Mouse (Mus musculus) forebrain, postnatal 0 days (tissue): ENCODE measurements around the gene Adgrl3. TPM values are rescaled to one million over a fixed set of nuclear protein-coding genes. Genes with fewer than 3 reads are reported as not detected.
"Not testable (repeated sequence)": the region's sequence is repeated elsewhere in the genome, so short reads cannot be mapped to it uniquely, and the experiment has no call there.

ENCODE experiments used
- ATAC-seq: fragments of 200-750 bp; cut with Nextera tagmentation; 2 replicates; pipeline ENCODE4 v1.8.0; 2017; ENCODE audit warnings: mild to moderate bottlenecking, moderate library complexity
- DNase-seq: peaks from one replicate; pipeline ENCODE4 v3.0.0-alpha.2; 2015
- H3K27ac ChIP-seq: fragments of 300-500 bp; sonication (generic); 2 replicates; pipeline ENCODE4 v1.5.1; 2014; ENCODE audit warnings: low read depth, mild to moderate bottlenecking, antibody characterized with exemption, low read length, moderate library complexity, mixed read lengths
- H3K27me3 ChIP-seq: fragments of 300-500 bp; sonication (generic); 2 replicates; pipeline ENCODE4 v1.6.1; 2014; ENCODE audit warnings: mild to moderate bottlenecking, low read length, mixed read lengths; ENCODE audit not compliant: insufficient read depth
- H3K36me3 ChIP-seq: fragments of 300-500 bp; sonication (generic); 2 replicates; pipeline ENCODE4 v1.6.1; 2014; ENCODE audit warnings: mild to moderate bottlenecking, moderate library complexity; ENCODE audit not compliant: insufficient read depth
- H3K4me1 ChIP-seq: fragments of 300-500 bp; sonication (generic); 2 replicates; pipeline ENCODE4 v1.6.1; 2014; ENCODE audit warnings: antibody characterized with exemption; ENCODE audit not compliant: insufficient read depth
- H3K4me2 ChIP-seq: fragments of 300-500 bp; sonication (generic); 2 replicates; pipeline ENCODE4 v1.6.1; 2014; ENCODE audit warnings: low read depth, mild to moderate bottlenecking, moderate library complexity
- H3K4me3 ChIP-seq: fragments of 300-500 bp; sonication (generic); 2 replicates; pipeline ENCODE4 v1.5.1; 2014; ENCODE audit warnings: low read depth, low read length, mixed read lengths
- H3K9ac ChIP-seq: fragments of 300-500 bp; sonication (generic); 2 replicates; pipeline ENCODE4 v1.6.1; 2014; ENCODE audit warnings: mild to moderate bottlenecking
- H3K9me3 ChIP-seq: fragments of 300-500 bp; sonication (generic); 2 replicates; pipeline ENCODE4 v1.6.1; 2016; ENCODE audit warnings: low read length
- CTCF ChIP-seq: sonication (generic); IDR thresholded peaks from 2 replicates; pipeline ENCODE4 v1.5.1; 2016; ENCODE audit warnings: antibody characterized with exemption, control low read depth, low read depth
- WGBS: fragments of 180-500 bp; shearing (Covaris S2); extraction: QIAGEN DNeasy Blood & Tissue Kit; methylation state at CpG from one replicate; pipeline ENCODE4 v1.1.7; 2014; 5-methylcytosine and 5-hydroxymethylcytosine counted together
- polyA plus RNA-seq: library from polyadenylated mRNA; unstranded; fragments of >200 nt; fragmentation: Nextera tagmentation; extraction: Ambion mirVana; gene quantifications from 2 replicates; pipeline ENCODE4 v1.2.1, GENCODE M21; 2015
- total RNA-seq: library from RNA; depleted of rRNA; stranded (reverse); fragments of >200 nt; gene quantifications from 2 replicates; pipeline ENCODE4 v1.2.3, GENCODE M21; 2014

Gene Adgrl3
- total and polyA plus RNA-seq, 2 experiments from 2014 or later: 39.2 to 174 TPM

- Histone ChIP-seq H3K4me1 (no peaks in the 10 kb centered on the region), H3K4me3 (no peak overlapping the region), H3K9ac (no peak overlapping the region), H3K9me3 (no peaks in the 10 kb centered on the region), H3K36me3 (no peaks in the 10 kb centered on the region), H3K27me3 (no peaks in the 10 kb centered on the region), H3K27ac (no peak overlapping the region), H3K4me2 (no peak overlapping the region)
- WGBS: 76% methylated on average over 4 of the region's 4 CpGs
- ATAC-seq (no peak), DNase-seq (no peak)
- TF ChIP-seq CTCF: no peak
Measured at GRCm38 (mm10) chr5:81531639-81532038, 511.7 kb downstream of the Adgrl3 start.

DNA sequence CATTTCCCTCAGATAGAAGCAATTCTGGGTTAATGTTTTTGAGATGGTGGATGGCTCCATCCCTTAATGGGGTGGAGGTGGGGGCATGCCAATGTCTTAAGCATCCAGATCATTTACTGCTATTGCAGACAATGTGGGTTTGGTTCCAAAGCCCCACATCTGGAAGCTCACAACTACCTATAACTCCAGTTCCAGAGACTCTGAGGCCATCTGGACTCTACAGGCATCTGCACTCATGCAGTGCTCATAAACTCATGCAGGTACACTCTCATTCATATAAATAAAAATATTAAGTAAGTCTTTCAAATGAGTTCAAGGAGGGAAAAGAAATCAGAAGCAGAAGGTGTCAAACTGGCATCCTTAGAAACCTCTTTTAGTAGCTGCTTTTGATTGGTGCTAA is 530.3 kb downstream of the Adgrl3 start:
- H3K4me2 ChIP-seq: no peak overlapping the region
- no peak for TF ChIP-seq CTCF
- H3K9ac ChIP-seq: no peak overlapping the region
- no peaks in the 10 kb centered on the region for H3K4me1 ChIP-seq
- no peaks in the 10 kb centered on the region for H3K36me3 ChIP-seq
- no peaks in the 10 kb centered on the region for H3K27me3 ChIP-seq
- H3K27ac ChIP-seq: no peak overlapping the region
- DNase-seq (no peak), ATAC-seq (no peak)
- no peaks in the 10 kb centered on the region for H3K9me3 ChIP-seq
- H3K4me3 ChIP-seq: no peak overlapping the region

- ATAC-seq, H3K4me1 ChIP-seq, H3K27ac ChIP-seq, DNase-seq, H3K9ac ChIP-seq, H3K4me3 ChIP-seq, H3K36me3 ChIP-seq, H3K9me3 ChIP-seq, H3K4me2 ChIP-seq, H3K27me3 ChIP-seq: not testable (repeated sequence)
- 51% methylated on average over 2 of the region's 2 CpGs for WGBS
Measured at GRCm38 (mm10) chr5:81555149-81555548, 535.2 kb downstream of the Adgrl3 start.

DNA sequence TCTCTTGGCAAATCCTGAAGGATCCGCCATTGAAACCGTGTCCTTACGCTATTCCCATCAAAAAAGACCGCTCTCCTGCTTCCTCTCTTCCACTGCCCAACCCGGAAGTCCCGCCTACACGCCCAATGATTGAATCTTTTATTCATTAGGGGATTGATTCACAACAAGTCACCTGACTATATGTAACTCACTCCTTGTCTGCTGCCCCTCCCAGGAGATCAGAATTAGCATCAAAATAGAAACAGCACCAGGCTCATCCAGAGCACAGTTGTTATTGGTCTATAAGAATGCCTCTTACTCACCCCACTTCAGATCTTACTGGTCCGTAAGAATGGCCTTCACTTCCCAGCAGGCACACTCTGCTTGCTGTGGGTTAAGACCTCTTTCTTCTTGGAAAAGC is 536.1 kb downstream of the Adgrl3 start:
- no peak for DNase-seq
- Histone ChIP-seq H3K36me3 (no peaks in the 10 kb centered on the region), H3K4me3 (no peak overlapping the region), H3K4me1 (no peaks in the 10 kb centered on the region), H3K9ac (no peak overlapping the region), H3K27me3 (no peaks in the 10 kb centered on the region), H3K27ac (no peak overlapping the region), H3K4me2 (no peak overlapping the region), H3K9me3 (no peaks in the 10 kb centered on the region)
- ATAC-seq: 0 out of 2 replicates have a peak, but pooled peaks have one; percentile 25
- TF ChIP-seq CTCF: no peak
- 72% methylated on average over 8 of the region's 8 CpGs for WGBS

DNA sequence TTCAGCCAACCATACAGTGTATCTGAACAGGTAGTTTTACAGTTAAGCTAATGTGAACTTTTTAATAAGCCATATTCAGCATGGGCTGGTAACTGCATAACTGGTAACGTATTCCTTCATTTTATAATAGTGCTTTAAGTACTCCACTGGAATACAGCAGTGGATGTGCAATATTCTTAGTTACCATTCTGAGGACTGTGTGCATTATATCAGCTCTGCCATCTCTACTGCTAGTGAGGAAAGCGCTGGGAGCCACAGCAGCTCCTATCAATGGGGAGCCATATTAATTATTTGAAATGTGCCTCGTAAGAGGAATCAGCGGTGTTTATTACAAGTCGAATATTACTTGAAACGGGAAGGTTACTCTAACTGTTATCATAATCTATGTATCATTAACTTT is 539.0 kb downstream of the Adgrl3 start:
- WGBS: 91% methylated on average over 6 of the region's 6 CpGs
- no peaks in the 10 kb centered on the region for H3K9me3 ChIP-seq

DNA sequence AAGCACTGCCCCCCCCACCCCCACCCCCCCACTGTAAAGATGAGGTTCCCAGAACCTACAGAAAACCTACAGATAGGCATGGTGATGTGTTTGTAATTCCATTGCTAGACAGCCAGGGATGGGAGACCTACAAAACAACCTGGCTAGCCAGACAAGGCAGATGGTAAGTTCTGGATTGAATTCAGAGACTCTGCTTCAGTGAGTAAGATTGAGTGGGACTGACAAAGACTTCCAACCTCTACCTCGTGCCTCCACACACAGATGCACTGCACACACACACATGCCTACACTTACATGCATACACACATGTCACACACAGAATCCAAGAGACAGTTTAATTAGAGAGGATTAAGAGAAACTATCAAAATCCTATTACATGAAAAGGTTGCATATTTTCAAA is 544.4 kb downstream of the Adgrl3 start:
- Histone ChIP-seq H3K4me1 (no peaks in the 10 kb centered on the region), H3K27ac (no peak overlapping the region), H3K4me3 (no peak overlapping the region), H3K9me3 (no peaks in the 10 kb centered on the region), H3K9ac (no peak overlapping the region), H3K4me2 (no peak overlapping the region), H3K36me3 (no peaks in the 10 kb centered on the region), H3K27me3 (no peaks in the 10 kb centered on the region)
- peak; percentile 50 for DNase-seq
- peak; percentile 50 for ATAC-seq
- TF ChIP-seq CTCF: no peak
- WGBS: 47% methylated on average over 1 of the region's 1 CpGs

More for the DNA sequence above, 539.0 kb downstream of the Adgrl3 start:
- no peaks in the 10 kb centered on the region for H3K4me1 ChIP-seq
- H3K36me3 ChIP-seq: no peaks in the 10 kb centered on the region
- H3K27me3 ChIP-seq: no peaks in the 10 kb centered on the region
- TF ChIP-seq CTCF: no peak
- DNase-seq: no peak
- no peak overlapping the region for H3K27ac ChIP-seq
- ATAC-seq: no peak
- H3K9ac ChIP-seq: no peak overlapping the region
- no peak overlapping the region for H3K4me3 ChIP-seq
- no peak overlapping the region for H3K4me2 ChIP-seq

GRCm38 (mm10) chr5:81566577-81566976 is 546.6 kb downstream of the Adgrl3 start:
- DNase-seq (no peak), ATAC-seq (no peak)
- H3K4me1 ChIP-seq: no peaks in the 10 kb centered on the region
- no peak overlapping the region for H3K27ac ChIP-seq
- TF ChIP-seq CTCF: no peak
- no peak overlapping the region for H3K4me3 ChIP-seq
- WGBS: 78% methylated on average over 1 of the region's 1 CpGs
- H3K27me3 ChIP-seq: no peaks in the 10 kb centered on the region
- no peaks in the 10 kb centered on the region for H3K36me3 ChIP-seq
- no peaks in the 10 kb centered on the region for H3K9me3 ChIP-seq
- H3K9ac ChIP-seq: no peak overlapping the region
- H3K4me2 ChIP-seq: no peak overlapping the region

GRCm38 (mm10) chr5:81568743-81569142 is 548.8 kb downstream of the Adgrl3 start:
- H3K9me3 ChIP-seq: no peaks in the 10 kb centered on the region
- ATAC-seq (no peak), DNase-seq (no peak)
- no peak overlapping the region for H3K4me3 ChIP-seq
- no peaks in the 10 kb centered on the region for H3K27me3 ChIP-seq
- 68% methylated on average over 1 of the region's 1 CpGs for WGBS
- no peak overlapping the region for H3K9ac ChIP-seq
- TF ChIP-seq CTCF: no peak
- H3K4me1 ChIP-seq: no peaks in the 10 kb centered on the region
- H3K27ac ChIP-seq: no peak overlapping the region
- no peak overlapping the region for H3K4me2 ChIP-seq
- no peaks in the 10 kb centered on the region for H3K36me3 ChIP-seq
